In genomic region chr3:25813368-25813767, GRCm38 (mm10) we compare ENCODE assay signal across 28 mouse cellular contexts.
"Had no signal": no experiment of that assay in that cellular context is flagged by ENCODE, and none has a peak within 500 bp of the region (broad histone marks: within the 10 kb centered on the region; RNA-seq: fewer than 3 reads in every experiment).

No protein-coding gene starts in this region.

- H3K4me2 ChIP-seq: heart, embryonic 11.5 days; heart, embryonic 13.5 days; heart, embryonic 15.5 days; hindbrain, embryonic 13.5 days; hindbrain, embryonic 15.5 days; kidney, embryonic 15.5 days; limb, embryonic 12.5 days; liver, embryonic 11.5 days; liver, embryonic 13.5 days; liver, embryonic 15.5 days had no signal

- H3K27ac ChIP-seq: heart, adult 2 months; heart, embryonic 13.5 days; heart, embryonic 15.5 days; hindbrain, embryonic 13.5 days; hindbrain, embryonic 15.5 days; hindbrain, postnatal 0 days; kidney, embryonic 15.5 days; kidney, postnatal 0 days; left cerebral cortex, adult 2 months; limb, embryonic 10.5 days; limb, embryonic 12.5 days; liver, embryonic 13.5 days; liver, embryonic 15.5 days had no signal

- DNase-seq: forebrain, postnatal 0 days; gastrocnemius, postnatal 14 days; gastrocnemius, postnatal 36 days; heart, adult 11 months; heart, adult 2 months; heart, postnatal 14 days; heart, postnatal 36 days; kidney, adult 11 months; kidney, adult 2 months; kidney, adult 9 months; kidney, postnatal 14 days; kidney, postnatal 36 days; liver; liver, embryonic 13.5 days had no signal

- H3K36me3 ChIP-seq: heart, embryonic 13.5 days; heart, embryonic 15.5 days; hindbrain, embryonic 13.5 days; hindbrain, embryonic 15.5 days; kidney, embryonic 15.5 days; limb, embryonic 10.5 days; limb, embryonic 12.5 days; liver, embryonic 13.5 days; liver, embryonic 15.5 days had no signal

- H3K4me1 ChIP-seq: heart, embryonic 13.5 days; heart, embryonic 15.5 days; hindbrain, embryonic 13.5 days; hindbrain, embryonic 15.5 days; kidney, embryonic 15.5 days; limb, embryonic 10.5 days; limb, embryonic 12.5 days; liver, embryonic 13.5 days; liver, embryonic 15.5 days had no signal

- H3K9me3 ChIP-seq: heart, embryonic 13.5 days; heart, embryonic 15.5 days; hindbrain, embryonic 13.5 days; hindbrain, embryonic 15.5 days; kidney, embryonic 15.5 days; limb, embryonic 10.5 days; limb, embryonic 12.5 days; liver, embryonic 13.5 days; liver, embryonic 15.5 days had no signal

- H3K27me3 ChIP-seq: heart, embryonic 13.5 days; heart, embryonic 15.5 days; hindbrain, embryonic 13.5 days; hindbrain, embryonic 15.5 days; kidney, embryonic 15.5 days; limb, embryonic 12.5 days; liver, embryonic 13.5 days; liver, embryonic 15.5 days had no signal

- H3K4me3 ChIP-seq: heart, adult 2 months; heart, embryonic 13.5 days; heart, embryonic 15.5 days; hindbrain, embryonic 13.5 days; hindbrain, embryonic 15.5 days; kidney, embryonic 15.5 days; left cerebral cortex, adult 2 months; limb, embryonic 10.5 days; limb, embryonic 12.5 days; liver, embryonic 13.5 days; liver, embryonic 15.5 days had no signal

- H3K9ac ChIP-seq: forebrain, postnatal 0 days; heart, embryonic 13.5 days; heart, embryonic 15.5 days; hindbrain, embryonic 13.5 days; hindbrain, embryonic 15.5 days; kidney, embryonic 15.5 days; limb, embryonic 12.5 days; liver, embryonic 13.5 days; liver, embryonic 15.5 days had no signal

- ATAC-seq: forebrain, postnatal 0 days; hindbrain, postnatal 0 days; intestine, embryonic 16.5 days had no signal
